Mouse (Mus musculus) CH12.LX (cell line): Measurements from ENCODE around the gene Tmem192. TPM values are rescaled to one million over a fixed set of nuclear protein-coding genes. Genes with fewer than 3 reads are reported as not detected.

Experiments
- DNase-seq: peaks from one replicate; pipeline ENCODE4 v3.0.0-alpha.2; 2013; ENCODE audit errors: extremely low read depth
- H3K27ac ChIP-seq: 2 replicates; pipeline ENCODE4 v1.5.1; 2012; ENCODE audit warnings: low read depth, mild to moderate bottlenecking, control low read depth, moderate library complexity; ENCODE audit not compliant: insufficient read depth
- H3K27me3 ChIP-seq: replicated peaks from 2 replicates; pipeline ENCODE3; 2012; ENCODE audit warnings: inconsistent platforms
- H3K36me3 ChIP-seq, 2 experiments: replicated peaks in 1 of 2; 2 replicates each; pipeline versions ENCODE3 to v1.6.1; 2012; ENCODE audit warnings: inconsistent platforms in 1 of 2, low read length in 1 of 2, mild to moderate bottlenecking in 1 of 2, mixed read lengths in 1 of 2, moderate library complexity in 1 of 2; ENCODE audit not compliant: control insufficient read depth in 1 of 2, insufficient read depth in 1 of 2
- H3K4me1 ChIP-seq, 2 experiments: 2 replicates each; pipeline ENCODE4 v1.6.1; 2012; ENCODE audit warnings: inconsistent platforms in 1 of 2, moderate library complexity in 1 of 2; ENCODE audit not compliant: insufficient read depth in 2 of 2, control insufficient read depth in 1 of 2
- H3K4me2 ChIP-seq: 2 replicates; pipeline ENCODE4 v1.6.1; 2012; ENCODE audit warnings: low read depth, mild to moderate bottlenecking, control low read depth; ENCODE audit not compliant: poor library complexity, insufficient read depth, severe bottlenecking
- H3K4me3 ChIP-seq, 3 experiments: fragments of 150-350 bp in 1 of 3; sonication (generic) in 1 of 3; replicated peaks in 1 of 3; 2 replicates each; pipeline versions ENCODE3 to v1.5.1; 2011 to 2012; ENCODE audit warnings: low read depth in 2 of 3, low read length in 2 of 3, mild to moderate bottlenecking in 2 of 3, moderate library complexity in 2 of 3, control low read depth in 1 of 3, improper control_type of control experiment in 1 of 3, inconsistent platforms in 1 of 3, mixed read lengths in 1 of 3; ENCODE audit not compliant: poor library complexity in 1 of 3
- H3K79me2 ChIP-seq: replicated peaks from 2 replicates; pipeline ENCODE4 v1.6.1; 2012; ENCODE audit warnings: mild to moderate bottlenecking, moderate library complexity; ENCODE audit not compliant: control insufficient read depth, poor library complexity, insufficient read depth, severe bottlenecking; ENCODE audit errors: extremely low read depth
- H3K9ac ChIP-seq: 2 replicates; pipeline ENCODE4 v1.6.1; 2012; ENCODE audit warnings: low read depth, mild to moderate bottlenecking, control low read depth, moderate library complexity; ENCODE audit not compliant: insufficient read depth
- H3K9me3 ChIP-seq: replicated peaks from 2 replicates; pipeline ENCODE3; 2012; ENCODE audit warnings: low read length, inconsistent platforms, mixed read lengths
- BHLHE40 ChIP-seq: IDR thresholded peaks from 2 replicates; pipeline ENCODE4 v1.6.1; 2011; ENCODE audit warnings: mild to moderate bottlenecking, low read depth, low read length, improper control_type of control experiment
- CHD1 ChIP-seq: IDR thresholded peaks from 2 replicates; pipeline ENCODE4 v1.6.1; 2012; ENCODE audit warnings: low read depth, low read length, improper control_type of control experiment, inconsistent platforms
- CHD2 ChIP-seq: IDR thresholded peaks from 2 replicates; pipeline ENCODE4 v1.6.1; 2011; ENCODE audit warnings: low read length, improper control_type of control experiment
- CTCF ChIP-seq, 2 experiments: IDR thresholded peaks in 1 of 2; conservative IDR thresholded peaks in 1 of 2; 2 replicates each; pipeline ENCODE4 v1.5.1; 2011 to 2012; ENCODE audit warnings: low read depth in 2 of 2, low read length in 2 of 2, improper control_type of control experiment in 1 of 2, inconsistent platforms in 1 of 2, mild to moderate bottlenecking in 1 of 2, moderate library complexity in 1 of 2
- E2F4 ChIP-seq: IDR thresholded peaks from 2 replicates; pipeline ENCODE4 v1.6.1; 2011; ENCODE audit warnings: low read depth, low read length, improper control_type of control experiment; ENCODE audit not compliant: insufficient replicate concordance
- ELF1 ChIP-seq: IDR thresholded peaks from 2 replicates; pipeline ENCODE4 v1.6.1; 2014; ENCODE audit warnings: low read depth, mild to moderate bottlenecking, inconsistent platforms, low read length, improper control_type of control experiment
- EP300 ChIP-seq: IDR thresholded peaks from 2 replicates; pipeline ENCODE4 v1.6.1; 2011; ENCODE audit warnings: low read length, improper control_type of control experiment
- ETS1 ChIP-seq: conservative IDR thresholded peaks from 2 replicates; pipeline ENCODE4 v1.6.1; 2012; ENCODE audit warnings: low read depth, mild to moderate bottlenecking, inconsistent platforms, low read length, improper control_type of control experiment, moderate library complexity
- GABPA ChIP-seq: IDR thresholded peaks from 2 replicates; pipeline ENCODE4 v1.6.1; 2012; ENCODE audit warnings: low read depth, low read length, improper control_type of control experiment, inconsistent platforms; ENCODE audit not compliant: insufficient replicate concordance
- HCFC1 ChIP-seq: IDR thresholded peaks from 2 replicates; pipeline ENCODE4 v1.6.1; 2012; ENCODE audit warnings: low read depth, mild to moderate bottlenecking, inconsistent platforms, low read length, improper control_type of control experiment
- IRF4 ChIP-seq: IDR thresholded peaks from 2 replicates; pipeline ENCODE4 v1.6.1; 2014; ENCODE audit warnings: low read depth, mild to moderate bottlenecking, inconsistent platforms, low read length, improper control_type of control experiment
- JUN ChIP-seq: IDR thresholded peaks from 2 replicates; pipeline ENCODE4 v1.6.1; 2011; ENCODE audit warnings: low read depth, mild to moderate bottlenecking, low read length, improper control_type of control experiment, moderate library complexity; ENCODE audit not compliant: insufficient read depth
- JUND ChIP-seq: conservative IDR thresholded peaks from 2 replicates; pipeline ENCODE4 v1.6.1; 2011; ENCODE audit warnings: low read depth, low read length, improper control_type of control experiment
- KAT2A ChIP-seq: IDR thresholded peaks from 2 replicates; pipeline ENCODE4 v1.6.1; 2012; ENCODE audit warnings: low read length, improper control_type of control experiment, inconsistent platforms; ENCODE audit not compliant: insufficient replicate concordance
- MAX ChIP-seq: IDR thresholded peaks from 2 replicates; pipeline ENCODE4 v1.6.1; 2011; ENCODE audit warnings: low read length, improper control_type of control experiment
- MAZ ChIP-seq: IDR thresholded peaks from 2 replicates; pipeline ENCODE4 v1.6.1; 2012; ENCODE audit warnings: low read depth, mild to moderate bottlenecking, inconsistent platforms, low read length, improper control_type of control experiment, moderate library complexity
- MEF2A ChIP-seq: IDR thresholded peaks from 2 replicates; pipeline ENCODE4 v1.6.1; 2014; ENCODE audit warnings: low read depth, mild to moderate bottlenecking, inconsistent platforms, low read length, improper control_type of control experiment, borderline replicate concordance
- MYC ChIP-seq: IDR thresholded peaks from 2 replicates; pipeline ENCODE4 v1.6.1; 2011; ENCODE audit warnings: low read depth, mild to moderate bottlenecking, improper control_type of control experiment, low read length
- NELFE ChIP-seq: IDR thresholded peaks from 2 replicates; pipeline ENCODE4 v1.6.1; 2011; ENCODE audit warnings: low read depth, low read length, improper control_type of control experiment
- NRF1 ChIP-seq: IDR thresholded peaks from 2 replicates; pipeline ENCODE4 v1.6.1; 2014; ENCODE audit warnings: low read depth, mild to moderate bottlenecking, inconsistent platforms, low read length, improper control_type of control experiment, moderate library complexity
- PAX5 ChIP-seq: IDR thresholded peaks from 2 replicates; pipeline ENCODE4 v1.6.1; 2012; ENCODE audit warnings: low read length, inconsistent platforms, mixed read lengths
- POLR2A ChIP-seq: IDR thresholded peaks from 2 replicates; pipeline ENCODE4 v1.6.1; 2011; ENCODE audit warnings: low read depth, mild to moderate bottlenecking, improper control_type of control experiment, low read length
- POLR2AphosphoS2 ChIP-seq: IDR thresholded peaks from 2 replicates; pipeline ENCODE4 v1.6.1; 2011; ENCODE audit warnings: low read depth, low read length, improper control_type of control experiment
- RAD21 ChIP-seq: IDR thresholded peaks from 2 replicates; pipeline ENCODE4 v1.6.1; 2011; ENCODE audit warnings: low read depth, mild to moderate bottlenecking, low read length, improper control_type of control experiment, moderate library complexity
- RCOR1 ChIP-seq: conservative IDR thresholded peaks from 2 replicates; pipeline ENCODE4 v1.6.1; 2012; ENCODE audit warnings: low read depth, mild to moderate bottlenecking, inconsistent platforms, low read length, improper control_type of control experiment
- SIN3A ChIP-seq: IDR thresholded peaks from 2 replicates; pipeline ENCODE4 v1.6.1; 2012; ENCODE audit warnings: low read length, improper control_type of control experiment, inconsistent platforms
- SMC3 ChIP-seq: IDR thresholded peaks from 2 replicates; pipeline ENCODE4 v1.6.1; 2011; ENCODE audit warnings: low read depth, low read length, improper control_type of control experiment
- TBP ChIP-seq: conservative IDR thresholded peaks from 2 replicates; pipeline ENCODE4 v1.6.1; 2011; ENCODE audit warnings: low read depth, low read length, improper control_type of control experiment
- TCF12 ChIP-seq: IDR thresholded peaks from 2 replicates; pipeline ENCODE4 v1.6.1; 2014; ENCODE audit warnings: low read depth, mild to moderate bottlenecking, inconsistent platforms, low read length, improper control_type of control experiment
- UBTF ChIP-seq: IDR thresholded peaks from 2 replicates; pipeline ENCODE4 v1.6.1; 2012; ENCODE audit warnings: low read depth, mild to moderate bottlenecking, inconsistent platforms, low read length, improper control_type of control experiment, moderate library complexity
- USF1 ChIP-seq: IDR thresholded peaks from 2 replicates; pipeline ENCODE4 v1.6.1; 2014; ENCODE audit warnings: low read depth, mild to moderate bottlenecking, inconsistent platforms, low read length, improper control_type of control experiment
- USF2 ChIP-seq: conservative IDR thresholded peaks from 2 replicates; pipeline ENCODE4 v1.6.1; 2011; ENCODE audit warnings: low read depth, low read length, improper control_type of control experiment
- ZC3H11A ChIP-seq: IDR thresholded peaks from 2 replicates; pipeline ENCODE4 v1.6.1; 2012; ENCODE audit warnings: low read depth, mild to moderate bottlenecking, inconsistent platforms, low read length, improper control_type of control experiment
- ZKSCAN1 ChIP-seq: IDR thresholded peaks from 2 replicates; pipeline ENCODE4 v1.6.1; 2012; ENCODE audit warnings: low read depth, inconsistent platforms, low read length, improper control_type of control experiment, borderline replicate concordance
- ZMIZ1 ChIP-seq: IDR thresholded peaks from 2 replicates; pipeline ENCODE4 v1.6.1; 2012; ENCODE audit warnings: low read depth, mild to moderate bottlenecking, inconsistent platforms, low read length, improper control_type of control experiment
- ZNF384 ChIP-seq: IDR thresholded peaks from 2 replicates; pipeline ENCODE4 v1.6.1; 2012; ENCODE audit warnings: low read depth, low read length, improper control_type of control experiment, inconsistent platforms
- dilution Hi-C: fragments of 300-500 bp; cut with MboI; formaldehyde crosslinking; loops from 2 replicates; pipeline ENCODE4 v1.14.3; 2020; ENCODE audit warnings: low sequenced_read_pairs; ENCODE audit not compliant: extremely low pct_unique_long_range_greater_than_20kb, extremely low pct_ligation_motif_present
- in situ Hi-C: fragments of 300-500 bp; cut with MboI; formaldehyde crosslinking; loops from 3 replicates; pipeline ENCODE4 v1.14.3; 2019; ENCODE audit warnings: low sequenced_read_pairs, low pct_ligation_motif_present, low pct_unique_long_range_greater_than_20kb, mixed read lengths
- polyA plus RNA-seq: library from polyadenylated mRNA; unstranded; fragments of >175 nt; gene quantifications from 2 replicates; pipeline ENCODE4 v1.2.1, GENCODE M21; 2012; ENCODE audit warnings: low read depth; ENCODE audit not compliant: insufficient read length
- total RNA-seq, 2 experiments: library from RNA; depleted of rRNA; stranded (reverse); fragments of 300-350 nt in 1 of 2; fragments of >200 nt in 1 of 2; gene quantifications; 2 replicates each; pipeline ENCODE4 v1.2.3; 2012 to 2014

The Tmem192 gene
- total RNA-seq (2012; rRNA removed) (17.2 and 20.6 TPM in 2 replicates), total RNA-seq (2014; rRNA removed) (15.7 and 19.5 TPM in 2 replicates), polyA plus RNA-seq (69.7 and 72.1 TPM in 2 replicates)

DNA sequence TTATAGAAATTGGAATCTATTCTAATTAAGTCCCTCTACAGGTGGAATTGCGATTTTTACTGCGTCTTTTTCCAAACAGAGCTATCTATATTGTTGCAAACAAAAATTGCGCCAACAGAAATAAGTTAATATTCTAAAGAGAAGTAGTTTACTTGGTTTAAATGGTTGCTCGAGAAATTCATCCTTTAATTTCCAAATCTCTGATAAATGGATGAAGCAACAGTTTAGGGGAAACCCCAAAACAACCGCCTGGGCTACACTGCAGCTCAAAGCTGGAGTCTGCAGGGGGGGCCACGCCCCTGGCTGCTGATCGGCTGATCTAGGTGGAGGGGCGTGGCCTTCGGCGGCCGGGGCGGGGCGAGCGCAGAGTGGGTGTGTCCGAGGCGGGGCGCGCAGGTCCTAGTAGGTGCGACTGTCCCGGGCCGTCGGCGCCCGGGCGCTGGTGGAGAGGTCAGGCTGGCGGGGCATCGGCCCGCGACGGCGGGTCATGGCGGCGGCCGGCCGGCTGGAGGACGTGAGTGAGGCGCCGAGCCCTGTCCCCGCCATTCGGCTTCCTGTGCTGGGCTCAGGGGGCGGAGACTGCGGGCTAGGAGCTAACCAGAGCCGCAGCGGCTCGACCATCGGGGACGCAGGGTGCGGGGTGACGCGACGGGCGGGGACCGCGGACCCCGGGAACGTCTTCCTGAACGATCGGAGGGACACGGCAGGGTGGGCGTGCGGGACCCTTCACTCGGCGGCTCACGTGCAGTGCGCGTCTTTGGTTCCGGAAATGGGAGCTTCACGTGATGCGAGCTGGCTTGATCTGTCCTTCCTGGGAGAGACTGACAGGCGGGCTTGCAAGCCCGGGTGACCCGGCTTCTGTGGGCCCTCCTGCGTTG is at the start of gene Tmem192:
TSS of gene Tmem192 (plus strand) at position 366 of the 878 bp plus-strand sequence.
- dilution Hi-C loops (no loop called here), in situ Hi-C loops (loop anchor here (25.0 kb wide), 2 partner anchors 110 to 210 kb away; partner anchors contain the start of gene Msmo1)
- peak within 1 kb of the TSS; percentile 93 for H3K27ac ChIP-seq
- TF ChIP-seq TCF12 (peak; percentile 52; the same call in 1 of the 2 replicates), ELF1 (peak; percentile 77; the same call in 1 of the 2 replicates), ZNF384 (no peak), SIN3A (peak; percentile 82), JUN (peak; percentile 6; the same call in 1 of the 2 replicates), KAT2A (0 out of 2 replicates have a peak, but pooled peaks have one; percentile 23), CTCF (conservative IDR thresholded peaks at IDR 0.05 in 1 of 2, IDR thresholded peaks at IDR 0.05 in 1 of 2; ENCODE audit: low read depth in 2 of 2, low read length in 2 of 2) (no peak), MYC (peak; percentile 43; the same call in 1 of the 2 replicates), PAX5 (no peak), USF2 (peak; percentile 65), E2F4 (0 out of 2 replicates have a peak, but pooled peaks have one; percentile 33), EP300 (peak; percentile 84), ZMIZ1 (no peak; the same call in 1 of the 2 replicates), ZKSCAN1 (no peak), GABPA (no peak), MAX (peak; percentile 51; the same call in 1 of the 2 replicates), IRF4 (peak; percentile 13; the same call in 1 of the 2 replicates), POLR2AphosphoS2 (peak; percentile 47; the same call in 1 of the 2 replicates), MAZ (peak; percentile 61; the same call in 1 of the 2 replicates), CHD2 (peak; percentile 24; the same call in 1 of the 2 replicates), CHD1 (peak; percentile 67; the same call in 1 of the 2 replicates), NRF1 (peak; percentile 71), UBTF (peak; percentile 84; the same call in 1 of the 2 replicates), NELFE (peak; percentile 64; the same call in 1 of the 2 replicates), USF1 (peak; percentile 83), BHLHE40 (peak; percentile 97), MEF2A (peak; percentile 48; the same call in 1 of the 2 replicates), HCFC1 (peak; percentile 46; the same call in 1 of the 2 replicates), ZC3H11A (no peak), ETS1 (peak; percentile 35; the same call in 1 of the 2 replicates), TBP (0 out of 2 replicates have a peak, but pooled peaks have one; percentile 38), RCOR1 (no peak), SMC3 (no peak), POLR2A (peak; percentile 68), RAD21 (no peak), JUND (peak; percentile 55; the same call in 1 of the 2 replicates)

More for the DNA sequence above, at the start of gene Tmem192:
- peak within 1 kb of the TSS; percentile 79 to 96 (median 80) for H3K4me3 ChIP-seq
- H3K9ac ChIP-seq, result peak within 1 kb of the TSS; percentile 83
- peaks cover 2% of the 10 kb centered on the region for H3K9me3 ChIP-seq
- H3K4me2 ChIP-seq, result peak within 1 kb of the TSS; percentile 55
- H3K79me2 ChIP-seq, result no peaks in the 10 kb centered on the region
- no peaks in the 10 kb centered on the region for H3K27me3 ChIP-seq
- DNase-seq, result peak; percentile 92
- H3K36me3 ChIP-seq, result peaks cover 0 to 22% of the 10 kb centered on the region in 2 experiments
- peaks cover 11 to 26% of the 10 kb centered on the region in 2 experiments for H3K4me1 ChIP-seq
